Mouse (Mus musculus) liver, embryonic 14.5 days (tissue): Measurements from ENCODE around the gene Itsn2. TPM values are rescaled to one million over a fixed set of nuclear protein-coding genes. Genes with fewer than 3 reads are reported as not detected.

Experiments used
- ATAC-seq: fragments of 200-750 bp; cut with Nextera tagmentation; 2 replicates; pipeline ENCODE4 v1.8.0; 2017; ENCODE audit warnings: moderate number of reproducible peaks, mild to moderate bottlenecking, moderate library complexity; ENCODE audit not compliant: insufficient read depth
- DNase-seq, 3 experiments: peaks; one replicate each; pipeline ENCODE4 v3.0.0-alpha.2; 2012 to 2013; ENCODE audit warnings: low read depth in 3 of 3, low spot score in 3 of 3
- H3K27ac ChIP-seq: fragments of 300-500 bp; sonication (generic); 2 replicates; pipeline ENCODE4 v1.5.1; 2014; ENCODE audit warnings: moderate library complexity, mild to moderate bottlenecking, control low read depth, inconsistent platforms
- H3K27me3 ChIP-seq: fragments of 300-500 bp; sonication (generic); 2 replicates; pipeline ENCODE4 v1.6.1; 2014; ENCODE audit warnings: mild to moderate bottlenecking, low read length, moderate library complexity; ENCODE audit not compliant: control insufficient read depth, insufficient read depth
- H3K36me3 ChIP-seq: fragments of 300-500 bp; sonication (generic); replicated peaks from 2 replicates; pipeline ENCODE4 v1.6.1; 2014; ENCODE audit warnings: low read depth; ENCODE audit not compliant: control insufficient read depth, insufficient read depth
- H3K4me1 ChIP-seq, 2 experiments: fragments of 200-500 bp in 1 of 2; fragments of 300-500 bp in 1 of 2; sonication (generic) in 1 of 2; replicated peaks; 2 replicates each; pipeline ENCODE4 v1.6.1; 2012 to 2014; ENCODE audit warnings: antibody characterized with exemption in 1 of 2, inconsistent platforms in 1 of 2, low read length in 1 of 2; ENCODE audit not compliant: control insufficient read depth in 2 of 2, insufficient read depth in 2 of 2
- H3K4me2 ChIP-seq: fragments of 300-500 bp; sonication (generic); 2 replicates; pipeline ENCODE4 v1.6.1; 2014; ENCODE audit warnings: low read depth, mild to moderate bottlenecking, control low read depth, moderate library complexity
- H3K4me3 ChIP-seq, 2 experiments: fragments of 200-500 bp in 1 of 2; fragments of 300-500 bp in 1 of 2; sonication (generic) in 1 of 2; 2 replicates each; pipeline ENCODE4 v1.5.1; 2012 to 2014; ENCODE audit warnings: low read depth in 2 of 2, low read length in 2 of 2, mild to moderate bottlenecking in 2 of 2, control low read depth in 1 of 2, inconsistent platforms in 1 of 2, moderate library complexity in 1 of 2; ENCODE audit not compliant: insufficient read depth in 1 of 2
- H3K9ac ChIP-seq: fragments of 300-500 bp; sonication (generic); replicated peaks from 2 replicates; pipeline ENCODE4 v1.6.1; 2014; ENCODE audit warnings: mild to moderate bottlenecking, control low read depth, moderate library complexity
- H3K9me3 ChIP-seq: fragments of 300-500 bp; sonication (generic); 2 replicates; pipeline ENCODE4 v1.6.1; 2016; ENCODE audit warnings: low read length, mixed read lengths; ENCODE audit not compliant: control insufficient read depth
- CTCF ChIP-seq: IDR thresholded peaks from 2 replicates; pipeline ENCODE4 v1.5.1; 2016; ENCODE audit warnings: antibody characterized with exemption, low read depth, control low read depth
- EP300 ChIP-seq: IDR thresholded peaks from 2 replicates; pipeline ENCODE4 v1.6.1; 2016; ENCODE audit warnings: antibody characterized with exemption, low read depth
- WGBS: fragments of 180-500 bp; shearing (Covaris S2); extraction: QIAGEN DNeasy Blood & Tissue Kit; methylation state at CpG from one replicate; pipeline ENCODE4 v1.1.7; 2014; ENCODE audit not compliant: insufficient replicate concordance; 5-methylcytosine and 5-hydroxymethylcytosine counted together
- polyA plus RNA-seq, 2 experiments: library from polyadenylated mRNA; depleted of rRNA in 1 of 2; stranded (reverse) in 1 of 2; unstranded in 1 of 2; fragments of >200 nt; fragmentation: Nextera tagmentation in 1 of 2; extraction: Ambion mirVana in 1 of 2; gene quantifications; 2 replicates each; pipeline versions ENCODE4 v1.2.1 to v1.2.3; 2012 to 2014

Gene Itsn2
- polyA plus RNA-seq (2012; rRNA removed) = 10.8 and 13.2 TPM in 2 replicates
- 22.5 and 27.2 TPM in 2 replicates for polyA plus RNA-seq (2014; fragmentation: Nextera tagmentation; extraction: Ambion mirVana)

- H3K4me1 ChIP-seq = peaks cover 10 to 12% of the 10 kb centered on the region in 2 experiments
- DNase-seq = peak; percentile 40 to 47 (median 45)
- H3K27me3 ChIP-seq = no peaks in the 10 kb centered on the region
- TF ChIP-seq EP300 (no peak), CTCF (no peak)
- H3K9me3 ChIP-seq = no peaks in the 10 kb centered on the region
- H3K4me2 ChIP-seq = peak within 1 kb of the TSS; percentile 95
- under 1% methylated on average over 46 of the region's 49 CpGs for WGBS
- H3K36me3 ChIP-seq = no peaks in the 10 kb centered on the region
- H3K27ac ChIP-seq = peak within 1 kb of the TSS; percentile 20; the same call in 1 of the 2 replicates
- H3K4me3 ChIP-seq = peak within 1 kb of the TSS; percentile 72 to 84
- peak; percentile 88 for ATAC-seq
- peak within 1 kb of the TSS; percentile 81 for H3K9ac ChIP-seq
Measured at GRCm38 (mm10) chr12:4592541-4593165, at the start of gene Itsn2, which contains the start of gene Gm3625. TSS of gene Itsn2 (plus strand) at chr12:4592638. TSS of gene Gm3625 (minus strand) at chr12:4592927.

DNA sequence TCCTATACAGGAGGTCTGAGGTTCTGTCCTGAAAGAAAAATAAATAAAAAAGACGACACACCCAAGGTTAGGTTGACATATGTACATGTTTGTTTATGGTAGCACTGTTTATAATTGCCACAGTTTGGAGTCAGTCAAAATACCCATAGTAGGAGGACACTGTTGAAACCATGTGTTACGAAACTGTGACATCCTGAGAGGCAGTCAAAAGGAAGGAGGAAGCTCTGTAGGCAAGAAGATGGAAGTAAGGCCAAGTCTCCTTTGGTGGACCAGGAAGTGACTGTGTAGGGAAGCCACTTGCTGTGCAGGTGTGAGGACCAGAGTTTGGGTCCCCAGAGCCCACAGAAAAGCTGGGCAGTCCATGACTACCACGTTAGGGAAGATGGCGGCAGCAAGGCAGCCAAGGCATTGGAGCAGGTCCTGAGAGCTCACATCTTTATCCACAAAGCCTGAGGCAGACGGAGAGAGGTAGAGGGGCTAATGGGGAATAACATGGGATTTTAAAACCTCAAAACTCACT is 48.0 kb upstream of the Itsn2 start:
- Histone ChIP-seq H3K9ac (no peak overlapping the region), H3K4me2 (no peak overlapping the region), H3K4me1 (no peaks in the 10 kb centered on the region; a peak in 1 of 4 replicates), H3K9me3 (no peaks in the 10 kb centered on the region), H3K27me3 (no peaks in the 10 kb centered on the region), H3K27ac (no peak overlapping the region), H3K4me3 (no peak overlapping the region), H3K36me3 (no peaks in the 10 kb centered on the region)
- DNase-seq = no peak
- TF ChIP-seq EP300 (no peak), CTCF (no peak)
- WGBS = 55% methylated on average over 5 of the region's 5 CpGs
- ATAC-seq = no peak

GRCm38 (mm10) chr12:4545425-4545824 is 47.0 kb upstream of the Itsn2 start:
- H3K27ac ChIP-seq = no peak overlapping the region
- H3K9ac ChIP-seq = no peak overlapping the region
- DNase-seq (no peak), ATAC-seq (no peak)
- H3K36me3 ChIP-seq = no peaks in the 10 kb centered on the region
- no peaks in the 10 kb centered on the region for H3K9me3 ChIP-seq
- H3K4me2 ChIP-seq = no peak overlapping the region
- H3K27me3 ChIP-seq = no peaks in the 10 kb centered on the region
- TF ChIP-seq EP300 (no peak), CTCF (no peak)
- H3K4me1 ChIP-seq = no peaks in the 10 kb centered on the region; a peak in 1 of 4 replicates
- H3K4me3 ChIP-seq = no peak overlapping the region

- Histone ChIP-seq H3K9me3 (no peaks in the 10 kb centered on the region), H3K9ac (no peak overlapping the region), H3K36me3 (no peaks in the 10 kb centered on the region), H3K4me3 (no peak overlapping the region), H3K27me3 (no peaks in the 10 kb centered on the region), H3K4me2 (no peak overlapping the region), H3K27ac (no peak overlapping the region), H3K4me1 (no peaks in the 10 kb centered on the region; a peak in 1 of 4 replicates)
- ATAC-seq (no peak), DNase-seq (no peak)
- 58% methylated on average over 5 of the region's 5 CpGs for WGBS
- TF ChIP-seq CTCF = no peak
- TF ChIP-seq EP300 = no peak
Measured at GRCm38 (mm10) chr12:4546491-4546890, 45.9 kb upstream of the Itsn2 start.

- Histone ChIP-seq H3K9me3 (no peaks in the 10 kb centered on the region), H3K4me2 (no peak overlapping the region), H3K9ac (no peak overlapping the region), H3K36me3 (no peaks in the 10 kb centered on the region), H3K4me1 (no peaks in the 10 kb centered on the region; a peak in 1 of 4 replicates), H3K4me3 (no peak overlapping the region), H3K27ac (no peak overlapping the region), H3K27me3 (no peaks in the 10 kb centered on the region)
- DNase-seq (no peak), ATAC-seq (no peak)
- TF ChIP-seq EP300 = no peak
- TF ChIP-seq CTCF = no peak
- 60% methylated on average over 14 of the region's 14 CpGs for WGBS
Measured at GRCm38 (mm10) chr12:4547557-4547956, 44.9 kb upstream of the Itsn2 start.
